Mouse (Mus musculus): ENCODE data around the gene Pum1. TPM values are rescaled to one million over a fixed set of nuclear protein-coding genes. Genes with fewer than 3 reads are reported as not detected.
"Not testable (repeated sequence)": the region's sequence is repeated elsewhere in the genome, so short reads cannot be mapped to it uniquely, and the experiment has no call there.

Pum1 gene
- polyA plus RNA-seq, 1 experiment from 2014 or later = 52.7 TPM

GRCm38 (mm10) chr4:130678149-130678548 lies 15.0 kb downstream of the Pum1 start:
- Histone ChIP-seq H3K9me3 (replicated peaks; ENCODE audit: control insufficient read depth, low read length) (no peaks in the 10 kb centered on the region), H3K36me3 (ENCODE audit: control insufficient read depth, insufficient read depth) (peaks cover 38% of the 10 kb centered on the region), H3K4me1 (ENCODE audit: control insufficient read depth, insufficient read depth, low read length) (no peaks in the 10 kb centered on the region), H3K4me2 (ENCODE audit: low read depth, low read length) (no peak overlapping the region), H3K27me3 (ENCODE audit: control insufficient read depth, insufficient read depth, low read length) (no peaks in the 10 kb centered on the region), H3K4me3 (ENCODE audit: low read length) (no peak overlapping the region), H3K27ac (ENCODE audit: low read length) (no peak overlapping the region), H3K9ac (ENCODE audit: low read length) (no peak overlapping the region)
- ATAC-seq (replicated peaks; ENCODE audit: extremely low read depth, insufficient read depth, low FRiP score) = no peak
- WGBS = 94% methylated on average over 3 of the region's 3 CpGs

- no peaks in the 10 kb centered on the region for H3K4me1 ChIP-seq (ENCODE audit: control insufficient read depth, insufficient read depth, low read length)
- H3K4me2 ChIP-seq (ENCODE audit: low read depth, low read length) = no peak overlapping the region
- H3K27me3 ChIP-seq (ENCODE audit: control insufficient read depth, insufficient read depth, low read length) = no peaks in the 10 kb centered on the region
- H3K9ac ChIP-seq (ENCODE audit: low read length) = no peak overlapping the region
- no peak for ATAC-seq (replicated peaks; ENCODE audit: extremely low read depth, insufficient read depth, low FRiP score)
- peaks cover 37% of the 10 kb centered on the region for H3K36me3 ChIP-seq (ENCODE audit: control insufficient read depth, insufficient read depth)
- no peak overlapping the region for H3K27ac ChIP-seq (ENCODE audit: low read length)
- H3K9me3 ChIP-seq (replicated peaks; ENCODE audit: control insufficient read depth, low read length) = no peaks in the 10 kb centered on the region
- H3K4me3 ChIP-seq (ENCODE audit: low read length) = no peak overlapping the region
- 90% methylated on average over 6 of the region's 6 CpGs for WGBS
These were observed 17.6 kb downstream of the Pum1 start for GRCm38 (mm10) chr4:130680676-130681075.

- not testable (repeated sequence) for H3K27ac ChIP-seq (ENCODE audit: low read length); H3K9ac ChIP-seq (ENCODE audit: low read length); H3K4me3 ChIP-seq (ENCODE audit: low read length); H3K4me1 ChIP-seq (ENCODE audit: control insufficient read depth, insufficient read depth, low read length); ATAC-seq (replicated peaks; ENCODE audit: extremely low read depth, insufficient read depth, low FRiP score); H3K27me3 ChIP-seq (ENCODE audit: control insufficient read depth, insufficient read depth, low read length); H3K9me3 ChIP-seq (replicated peaks; ENCODE audit: control insufficient read depth, low read length); H3K4me2 ChIP-seq (ENCODE audit: low read depth, low read length)
- 85% methylated on average over 4 of the region's 5 CpGs for WGBS
- H3K36me3 ChIP-seq (ENCODE audit: control insufficient read depth, insufficient read depth) = peaks cover 31% of the 10 kb centered on the region
These were observed 19.9 kb downstream of the Pum1 start for GRCm38 (mm10) chr4:130683051-130683450.

GRCm38 (mm10) chr4:130693936-130694335 lies 30.8 kb downstream of the Pum1 start:
- no peak; the same call in 1 of the 2 replicates for ATAC-seq (replicated peaks; ENCODE audit: extremely low read depth, insufficient read depth, low FRiP score)
- WGBS = 51% methylated on average over 3 of the region's 3 CpGs
- H3K9ac ChIP-seq (ENCODE audit: low read length) = no peak overlapping the region
- no peaks in the 10 kb centered on the region for H3K27me3 ChIP-seq (ENCODE audit: control insufficient read depth, insufficient read depth, low read length)
- H3K27ac ChIP-seq (ENCODE audit: low read length) = peak overlapping the region; percentile 65
- no peak overlapping the region for H3K4me3 ChIP-seq (ENCODE audit: low read length)
- H3K36me3 ChIP-seq (ENCODE audit: control insufficient read depth, insufficient read depth) = peaks cover 7% of the 10 kb centered on the region; the same call in 1 of the 2 replicates
- H3K9me3 ChIP-seq (replicated peaks; ENCODE audit: control insufficient read depth, low read length) = no peaks in the 10 kb centered on the region
- no peak overlapping the region for H3K4me2 ChIP-seq (ENCODE audit: low read depth, low read length)
- H3K4me1 ChIP-seq (ENCODE audit: control insufficient read depth, insufficient read depth, low read length) = peaks cover 9% of the 10 kb centered on the region

- 87% methylated on average over 3 of the region's 3 CpGs for WGBS
- Histone ChIP-seq H3K9me3 (replicated peaks; ENCODE audit: control insufficient read depth, low read length) (no peaks in the 10 kb centered on the region), H3K27ac (ENCODE audit: low read length) (no peak overlapping the region), H3K4me2 (ENCODE audit: low read depth, low read length) (no peak overlapping the region), H3K27me3 (ENCODE audit: control insufficient read depth, insufficient read depth, low read length) (no peaks in the 10 kb centered on the region), H3K4me3 (ENCODE audit: low read length) (no peak overlapping the region), H3K9ac (ENCODE audit: low read length) (no peak overlapping the region), H3K4me1 (ENCODE audit: control insufficient read depth, insufficient read depth, low read length) (peaks cover 9% of the 10 kb centered on the region), H3K36me3 (ENCODE audit: control insufficient read depth, insufficient read depth) (peaks cover 7% of the 10 kb centered on the region; the same call in 1 of the 2 replicates)
- ATAC-seq (replicated peaks; ENCODE audit: extremely low read depth, insufficient read depth, low FRiP score) = no peak
These were observed 31.9 kb downstream of the Pum1 start for GRCm38 (mm10) chr4:130694982-130695381.

GRCm38 (mm10) chr4:130701061-130701460 lies 37.9 kb downstream of the Pum1 start:
- H3K27ac ChIP-seq (ENCODE audit: low read length) = no peak overlapping the region
- no peak overlapping the region for H3K4me2 ChIP-seq (ENCODE audit: low read depth, low read length)
- peaks cover 14% of the 10 kb centered on the region for H3K4me1 ChIP-seq (ENCODE audit: control insufficient read depth, insufficient read depth, low read length)
- no peak overlapping the region for H3K9ac ChIP-seq (ENCODE audit: low read length)
- H3K4me3 ChIP-seq (ENCODE audit: low read length) = no peak overlapping the region
- H3K36me3 ChIP-seq (ENCODE audit: control insufficient read depth, insufficient read depth) = peaks cover 12% of the 10 kb centered on the region
- no peaks in the 10 kb centered on the region for H3K9me3 ChIP-seq (replicated peaks; ENCODE audit: control insufficient read depth, low read length)
- ATAC-seq (replicated peaks; ENCODE audit: extremely low read depth, insufficient read depth, low FRiP score) = no peak
- H3K27me3 ChIP-seq (ENCODE audit: control insufficient read depth, insufficient read depth, low read length) = no peaks in the 10 kb centered on the region
- WGBS = 80% methylated on average over 2 of the region's 2 CpGs

- Histone ChIP-seq H3K9me3 (replicated peaks; ENCODE audit: control insufficient read depth, low read length) (no peaks in the 10 kb centered on the region), H3K4me1 (ENCODE audit: control insufficient read depth, insufficient read depth, low read length) (peaks cover 17% of the 10 kb centered on the region), H3K36me3 (ENCODE audit: control insufficient read depth, insufficient read depth) (peaks cover 12% of the 10 kb centered on the region), H3K9ac (ENCODE audit: low read length) (no peak overlapping the region), H3K4me3 (ENCODE audit: low read length) (no peak overlapping the region), H3K4me2 (ENCODE audit: low read depth, low read length) (no peak overlapping the region), H3K27me3 (ENCODE audit: control insufficient read depth, insufficient read depth, low read length) (no peaks in the 10 kb centered on the region), H3K27ac (ENCODE audit: low read length) (peak overlapping the region; percentile 31; the same call in 1 of the 2 replicates)
- 70% methylated on average over 3 of the region's 3 CpGs for WGBS
- ATAC-seq (replicated peaks; ENCODE audit: extremely low read depth, insufficient read depth, low FRiP score) = no peak
These were observed 39.9 kb downstream of the Pum1 start for GRCm38 (mm10) chr4:130702835-130703535.

- H3K4me1 ChIP-seq (ENCODE audit: control insufficient read depth, insufficient read depth, low read length) = peaks cover 17% of the 10 kb centered on the region
- H3K27ac ChIP-seq (ENCODE audit: low read length) = no peak overlapping the region
- peaks cover 12% of the 10 kb centered on the region for H3K36me3 ChIP-seq (ENCODE audit: control insufficient read depth, insufficient read depth)
- no peak for ATAC-seq (replicated peaks; ENCODE audit: extremely low read depth, insufficient read depth, low FRiP score)
- no peaks in the 10 kb centered on the region for H3K27me3 ChIP-seq (ENCODE audit: control insufficient read depth, insufficient read depth, low read length)
- no peaks in the 10 kb centered on the region for H3K9me3 ChIP-seq (replicated peaks; ENCODE audit: control insufficient read depth, low read length)
- WGBS = 96% methylated on average over 3 of the region's 3 CpGs
- H3K9ac ChIP-seq (ENCODE audit: low read length) = no peak overlapping the region
- H3K4me2 ChIP-seq (ENCODE audit: low read depth, low read length) = no peak overlapping the region
- H3K4me3 ChIP-seq (ENCODE audit: low read length) = no peak overlapping the region
These were observed 40.5 kb downstream of the Pum1 start for GRCm38 (mm10) chr4:130703601-130704000.

GRCm38 (mm10) chr4:130704615-130705014 lies 41.5 kb downstream of the Pum1 start:
- peaks cover 15% of the 10 kb centered on the region for H3K36me3 ChIP-seq (ENCODE audit: control insufficient read depth, insufficient read depth)

More at GRCm38 (mm10) chr4:130704615-130705014, 41.5 kb downstream of the Pum1 start:
- Histone ChIP-seq H3K4me1 (ENCODE audit: control insufficient read depth, insufficient read depth, low read length) (peaks cover 21% of the 10 kb centered on the region), H3K9ac (ENCODE audit: low read length) (no peak overlapping the region), H3K27ac (ENCODE audit: low read length) (no peak overlapping the region), H3K9me3 (replicated peaks; ENCODE audit: control insufficient read depth, low read length) (no peaks in the 10 kb centered on the region), H3K4me2 (ENCODE audit: low read depth, low read length) (no peak overlapping the region), H3K27me3 (ENCODE audit: control insufficient read depth, insufficient read depth, low read length) (no peaks in the 10 kb centered on the region), H3K4me3 (ENCODE audit: low read length) (no peak overlapping the region)
- WGBS = 96% methylated on average over 4 of the region's 4 CpGs
- no peak for ATAC-seq (replicated peaks; ENCODE audit: extremely low read depth, insufficient read depth, low FRiP score)

Measured in heart, embryonic 16.5 days (tissue).